Mouse (Mus musculus): ENCODE measurements around the gene Gstz1.

DNA sequence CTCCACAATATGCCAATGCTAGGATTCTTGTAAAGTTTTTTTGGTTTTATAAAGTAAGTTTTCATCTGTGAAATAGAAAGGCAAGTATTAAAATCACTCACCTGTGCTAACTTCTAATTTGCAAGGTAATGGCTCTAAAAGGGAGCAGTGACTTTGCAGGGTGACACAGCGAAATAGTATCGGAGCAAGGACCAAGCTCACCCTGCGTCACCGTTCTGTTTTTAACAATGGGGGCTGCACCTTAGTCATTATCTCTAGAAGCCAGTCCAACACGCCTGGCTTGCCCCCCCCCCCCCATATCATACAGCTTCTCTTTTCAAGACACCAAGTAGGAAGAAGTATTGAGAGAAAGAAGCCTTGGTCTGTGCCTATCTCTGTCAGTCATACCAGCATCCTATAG is 13.8 kb downstream of the Gstz1 start:
- no peak for TF ChIP-seq CTCF (IDR thresholded peaks at IDR 0.05; ENCODE audit: low read depth, low read length)
- TF ChIP-seq GATA1 (IDR thresholded peaks at IDR 0.05; ENCODE audit: borderline replicate concordance, low read length): no peak
- TF ChIP-seq GATA2 (IDR thresholded peaks at IDR 0.05; ENCODE audit: borderline replicate concordance, low read depth, low read length): no peak

All from G1E (cell line).